Mouse (Mus musculus): ENCODE results near the gene Tll1. TPM values are rescaled to one million over a fixed set of nuclear protein-coding genes. Genes with fewer than 3 reads are reported as not detected.

Tll1 gene
- polyA plus RNA-seq, 1 experiment from 2014 or later = 2.7 TPM

DNA sequence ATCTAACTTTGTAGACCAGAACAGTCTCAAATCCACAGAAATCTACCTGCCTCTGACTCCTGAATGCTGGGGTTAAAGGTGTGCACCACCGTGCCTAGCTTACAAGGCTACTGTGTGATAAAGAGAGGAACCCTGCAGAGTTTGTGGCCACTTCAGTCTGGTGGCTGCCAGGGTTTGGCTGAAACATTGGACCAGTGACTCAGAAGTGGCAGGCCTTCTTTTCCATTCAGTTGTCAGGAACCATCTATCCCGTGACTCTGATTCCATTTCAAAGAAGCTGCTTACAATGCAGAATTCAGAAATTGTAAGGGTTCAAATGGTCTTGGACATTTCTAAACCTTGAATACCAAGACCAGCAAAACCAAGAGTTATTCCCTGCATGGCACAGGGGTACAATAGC is 12.7 kb downstream of the Tll1 start:
- Histone ChIP-seq H3K4me3 (no peak overlapping the region), H3K27ac (no peak overlapping the region)
- WGBS = 63% methylated on average over 2 of the region's 2 CpGs

DNA sequence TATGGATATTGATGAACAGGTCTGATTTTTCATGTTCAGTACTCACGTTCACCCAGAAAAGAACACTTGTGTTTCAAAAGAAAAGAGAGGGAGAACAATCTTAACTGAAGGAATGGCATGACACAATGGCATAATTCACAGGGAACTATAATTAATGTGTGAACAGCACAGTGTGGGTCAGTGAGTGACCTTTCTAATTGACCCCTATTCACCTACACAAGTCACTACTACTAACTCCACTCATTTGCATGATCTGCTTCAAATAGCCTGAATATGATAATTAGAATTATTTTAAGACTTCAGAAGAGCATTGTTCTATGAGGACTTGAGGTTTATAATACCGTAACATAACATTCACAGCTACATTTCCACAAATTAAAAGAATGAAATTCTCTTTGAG is 18.2 kb downstream of the Tll1 start:
- no peaks in the 10 kb centered on the region for H3K27me3 ChIP-seq
- H3K4me1 ChIP-seq = no peaks in the 10 kb centered on the region
- H3K27ac ChIP-seq = no peak overlapping the region
- H3K9ac ChIP-seq = no peak overlapping the region
- 90% methylated on average over 2 of the region's 2 CpGs for WGBS
- no peaks in the 10 kb centered on the region for H3K9me3 ChIP-seq
- H3K4me2 ChIP-seq = no peak overlapping the region
- H3K36me3 ChIP-seq = no peaks in the 10 kb centered on the region
- no peak overlapping the region for H3K4me3 ChIP-seq
- ATAC-seq (ENCODE audit: insufficient number of reproducible peaks, low FRiP score, low TSS enrichment, low read depth) = no peak

More for the DNA sequence above, 12.7 kb downstream of the Tll1 start:
- Histone ChIP-seq H3K9ac (no peak overlapping the region), H3K4me1 (no peaks in the 10 kb centered on the region), H3K9me3 (no peaks in the 10 kb centered on the region), H3K4me2 (no peak overlapping the region), H3K27me3 (no peaks in the 10 kb centered on the region), H3K36me3 (no peaks in the 10 kb centered on the region)
- no peak for ATAC-seq (ENCODE audit: insufficient number of reproducible peaks, low FRiP score, low TSS enrichment, low read depth)

DNA sequence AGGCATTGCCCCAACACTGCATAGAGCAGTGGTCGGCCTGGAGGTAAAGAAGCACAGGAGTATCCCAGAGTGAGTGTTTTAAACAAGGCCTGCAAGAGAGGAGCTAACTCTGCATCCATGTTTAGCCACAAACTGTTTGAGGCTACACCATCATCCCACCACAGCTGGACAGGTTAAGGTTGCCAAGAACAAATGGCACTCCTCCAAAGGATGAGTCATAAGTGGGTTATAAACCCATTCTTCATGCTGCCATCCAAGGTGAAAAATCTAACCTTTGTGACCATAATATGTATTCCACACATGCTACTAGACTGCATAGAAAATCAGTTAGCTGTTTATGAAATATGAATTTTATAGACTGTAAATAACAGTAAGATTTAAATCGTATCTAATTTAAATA is 29.1 kb downstream of the Tll1 start:
- Histone ChIP-seq H3K4me1 (no peaks in the 10 kb centered on the region), H3K4me3 (no peak overlapping the region), H3K36me3 (no peaks in the 10 kb centered on the region), H3K4me2 (no peak overlapping the region), H3K27ac (no peak overlapping the region), H3K9ac (no peak overlapping the region), H3K27me3 (no peaks in the 10 kb centered on the region), H3K9me3 (no peaks in the 10 kb centered on the region)
- ATAC-seq (ENCODE audit: insufficient number of reproducible peaks, low FRiP score, low TSS enrichment, low read depth) = no peak
- 80% methylated on average over 2 of the region's 2 CpGs for WGBS

DNA sequence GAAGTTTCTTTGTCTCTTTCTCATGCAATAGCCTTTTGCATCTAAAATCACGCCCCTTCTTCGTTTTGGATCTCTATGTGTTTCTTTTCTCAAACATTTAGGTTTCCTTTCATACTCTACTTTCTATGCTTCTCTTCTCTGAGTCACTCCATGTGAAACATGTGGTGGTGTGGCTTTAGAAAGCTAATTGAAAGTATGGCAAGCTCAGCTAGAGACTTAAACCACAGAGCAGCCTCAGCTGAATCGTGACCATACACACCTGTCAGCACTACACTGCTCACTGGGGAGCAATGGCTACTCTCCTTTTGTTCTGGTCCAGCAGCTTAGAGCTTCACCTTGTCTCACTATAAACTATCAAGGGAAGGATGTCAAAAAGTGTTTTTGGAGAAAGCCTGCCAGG is 31.2 kb downstream of the Tll1 start:
- Histone ChIP-seq H3K36me3 (no peaks in the 10 kb centered on the region), H3K4me3 (no peak overlapping the region), H3K9me3 (no peaks in the 10 kb centered on the region), H3K4me2 (no peak overlapping the region), H3K27ac (no peak overlapping the region), H3K27me3 (no peaks in the 10 kb centered on the region), H3K9ac (no peak overlapping the region), H3K4me1 (no peaks in the 10 kb centered on the region)
- 71% methylated on average over 3 of the region's 3 CpGs for WGBS
- no peak for ATAC-seq (ENCODE audit: insufficient number of reproducible peaks, low FRiP score, low TSS enrichment, low read depth)

DNA sequence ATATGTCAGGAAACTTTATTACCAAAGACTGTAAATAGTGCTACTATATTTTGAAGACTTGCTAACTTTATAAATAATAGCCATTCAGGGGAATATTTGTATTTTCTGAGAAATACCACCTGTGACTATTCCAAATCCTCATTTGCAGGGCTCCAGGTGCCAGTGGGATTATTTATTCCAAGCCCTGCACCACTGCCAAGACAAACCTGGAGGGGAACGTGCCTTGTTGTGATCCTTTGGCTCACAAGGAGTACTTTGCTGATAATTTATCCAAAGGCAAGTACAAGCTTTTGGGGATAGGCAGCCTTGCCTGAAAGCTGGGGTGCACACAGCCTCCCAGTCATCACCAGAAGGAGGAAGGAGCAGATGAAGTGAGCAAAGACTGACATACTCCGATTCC is 32.3 kb downstream of the Tll1 start:
- Histone ChIP-seq H3K27ac (no peak overlapping the region), H3K36me3 (no peaks in the 10 kb centered on the region), H3K9ac (no peak overlapping the region), H3K4me1 (no peaks in the 10 kb centered on the region), H3K4me3 (no peak overlapping the region), H3K9me3 (no peaks in the 10 kb centered on the region), H3K4me2 (no peak overlapping the region), H3K27me3 (no peaks in the 10 kb centered on the region)
- 69% methylated on average over 2 of the region's 2 CpGs for WGBS
- ATAC-seq (ENCODE audit: insufficient number of reproducible peaks, low FRiP score, low TSS enrichment, low read depth) = no peak

DNA sequence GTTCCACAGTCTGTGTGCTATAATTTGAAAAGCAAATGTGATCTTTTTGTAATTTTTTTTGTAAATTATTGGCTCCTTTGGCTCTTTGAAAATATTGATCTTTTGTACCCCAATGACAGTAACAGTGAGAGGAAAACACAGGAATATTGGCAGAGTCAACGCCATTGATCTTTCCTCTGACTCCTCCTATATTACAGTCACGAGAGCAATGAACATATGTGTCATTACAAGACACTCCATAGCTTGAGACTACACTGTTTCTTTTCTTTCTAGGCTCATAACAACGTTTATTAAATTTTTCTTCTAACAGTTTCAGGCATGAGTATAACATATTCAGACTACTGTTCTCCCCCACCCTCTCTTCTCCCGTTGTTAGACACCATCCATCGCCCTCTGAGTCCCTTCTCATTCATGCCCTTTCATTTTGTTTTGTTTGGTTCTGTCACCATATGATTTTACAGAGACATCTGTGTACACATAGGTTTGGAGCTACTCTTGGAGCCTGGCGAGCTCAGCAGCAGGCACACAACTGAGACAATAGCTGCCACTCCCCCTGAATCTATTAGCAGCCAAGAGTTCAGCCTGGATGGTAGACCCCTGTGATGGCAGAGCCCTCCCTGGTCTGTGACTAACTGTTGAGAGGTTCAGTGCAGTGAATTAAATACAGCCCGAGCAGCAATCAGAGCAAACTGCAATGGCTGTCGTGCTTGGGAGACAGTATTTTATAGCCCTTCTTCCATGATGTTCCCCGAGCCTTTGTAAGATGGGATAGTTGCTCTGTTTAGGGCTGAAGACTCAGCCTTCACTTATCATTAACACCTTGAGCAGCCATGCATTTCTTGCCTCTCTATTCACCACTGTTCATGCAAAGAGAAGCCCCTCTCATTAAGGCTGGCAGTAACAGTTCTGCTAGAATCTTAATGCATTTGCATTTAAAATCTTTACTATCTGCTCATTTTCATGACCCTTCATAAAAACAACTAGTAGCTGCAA is 52.9 kb downstream of the Tll1 start:
- Histone ChIP-seq H3K4me2 (no peak overlapping the region), H3K9ac (no peak overlapping the region), H3K27ac (no peak overlapping the region), H3K4me1 (no peaks in the 10 kb centered on the region), H3K4me3 (no peak overlapping the region), H3K27me3 (no peaks in the 10 kb centered on the region), H3K9me3 (no peaks in the 10 kb centered on the region), H3K36me3 (no peaks in the 10 kb centered on the region)
- ATAC-seq (ENCODE audit: insufficient number of reproducible peaks, low FRiP score, low TSS enrichment, low read depth) = no peak
- 66% methylated on average over 9 of the region's 9 CpGs for WGBS

DNA sequence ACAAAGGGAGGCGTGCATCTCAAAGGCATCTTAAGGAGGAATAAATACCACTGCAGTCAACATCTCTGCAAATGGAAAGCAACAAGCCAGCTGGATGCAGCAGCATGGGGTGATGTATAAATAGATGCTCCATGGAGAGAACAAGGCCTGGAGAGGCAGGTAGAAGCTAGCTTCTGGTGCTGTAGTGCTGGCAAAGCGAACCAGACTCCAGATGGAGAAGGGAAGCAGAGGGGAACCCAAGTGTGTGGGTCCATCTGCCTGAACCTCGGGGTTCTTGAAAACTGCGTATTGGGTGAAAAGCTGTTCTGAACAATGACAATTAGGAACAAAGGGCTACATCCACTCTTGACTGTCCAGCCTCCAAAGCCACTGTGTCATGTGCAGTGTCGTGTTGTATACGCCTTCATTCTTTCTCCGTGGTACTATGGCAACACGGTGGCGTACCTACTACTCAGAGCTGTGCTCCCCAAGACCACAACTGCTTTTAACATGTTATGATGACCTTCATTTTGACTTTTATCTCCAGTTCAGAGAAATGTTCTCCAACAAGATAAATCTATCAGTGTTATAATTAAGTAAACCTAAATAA is 53.8 kb downstream of the Tll1 start:
- H3K27me3 ChIP-seq = no peaks in the 10 kb centered on the region

DNA sequence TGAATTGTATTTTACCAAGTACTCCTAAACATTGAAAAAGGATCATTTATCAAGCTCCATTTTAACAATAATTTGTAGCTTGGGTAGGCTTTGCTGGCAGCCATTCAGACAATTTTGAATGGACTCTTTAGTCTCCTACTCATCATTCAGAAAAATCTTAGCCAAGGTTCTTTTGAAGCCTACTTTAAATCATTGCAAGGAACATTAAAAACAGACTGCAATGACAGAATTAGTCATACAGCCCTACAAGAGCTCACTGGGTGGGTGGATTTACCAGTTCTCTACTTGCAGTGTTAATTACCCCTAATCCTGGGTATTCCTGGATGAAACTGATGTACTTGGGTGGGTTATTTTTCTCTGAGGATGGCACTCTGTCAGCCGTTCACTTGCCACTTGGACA is 69.5 kb downstream of the Tll1 start:
- Histone ChIP-seq H3K27me3 (no peaks in the 10 kb centered on the region), H3K4me3 (no peak overlapping the region), H3K4me1 (no peaks in the 10 kb centered on the region), H3K9ac (no peak overlapping the region), H3K4me2 (no peak overlapping the region), H3K36me3 (no peaks in the 10 kb centered on the region), H3K9me3 (no peaks in the 10 kb centered on the region), H3K27ac (no peak overlapping the region)
- ATAC-seq (ENCODE audit: insufficient number of reproducible peaks, low FRiP score, low TSS enrichment, low read depth) = no peak
- WGBS = 75% methylated on average over 1 of the region's 1 CpGs

More for the DNA sequence above, 53.8 kb downstream of the Tll1 start:
- Histone ChIP-seq H3K9ac (no peak overlapping the region), H3K9me3 (no peaks in the 10 kb centered on the region), H3K4me2 (no peak overlapping the region), H3K36me3 (no peaks in the 10 kb centered on the region), H3K4me1 (no peaks in the 10 kb centered on the region), H3K4me3 (no peak overlapping the region), H3K27ac (no peak overlapping the region)
- 80% methylated on average over 9 of the region's 9 CpGs for WGBS
- ATAC-seq (ENCODE audit: insufficient number of reproducible peaks, low FRiP score, low TSS enrichment, low read depth) = no peak

DNA sequence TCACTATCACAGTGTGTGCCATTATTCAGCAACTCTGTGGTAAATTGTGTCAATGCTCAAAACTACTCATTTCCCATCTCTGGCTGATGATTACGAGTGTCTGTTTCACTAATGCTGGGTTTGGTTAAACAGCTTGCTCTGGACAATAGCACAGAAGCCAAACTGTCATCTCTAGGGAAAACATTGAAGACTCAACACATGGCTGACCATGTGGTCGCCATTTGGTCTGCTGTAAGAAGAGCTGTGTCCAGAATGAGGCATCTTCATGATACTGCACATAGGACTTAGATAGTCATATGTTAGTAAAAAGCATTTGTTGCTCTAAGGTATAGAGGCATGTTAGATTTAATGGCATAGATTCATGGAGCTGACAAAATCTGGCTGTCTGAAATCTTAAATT is 98.9 kb downstream of the Tll1 start:
- WGBS = 79% methylated on average over 2 of the region's 2 CpGs
- no peak for ATAC-seq (ENCODE audit: insufficient number of reproducible peaks, low FRiP score, low TSS enrichment, low read depth)
- Histone ChIP-seq H3K27ac (no peak overlapping the region), H3K36me3 (no peaks in the 10 kb centered on the region), H3K4me1 (no peaks in the 10 kb centered on the region), H3K27me3 (no peaks in the 10 kb centered on the region), H3K4me3 (no peak overlapping the region), H3K9me3 (no peaks in the 10 kb centered on the region), H3K9ac (no peak overlapping the region), H3K4me2 (no peak overlapping the region)

DNA sequence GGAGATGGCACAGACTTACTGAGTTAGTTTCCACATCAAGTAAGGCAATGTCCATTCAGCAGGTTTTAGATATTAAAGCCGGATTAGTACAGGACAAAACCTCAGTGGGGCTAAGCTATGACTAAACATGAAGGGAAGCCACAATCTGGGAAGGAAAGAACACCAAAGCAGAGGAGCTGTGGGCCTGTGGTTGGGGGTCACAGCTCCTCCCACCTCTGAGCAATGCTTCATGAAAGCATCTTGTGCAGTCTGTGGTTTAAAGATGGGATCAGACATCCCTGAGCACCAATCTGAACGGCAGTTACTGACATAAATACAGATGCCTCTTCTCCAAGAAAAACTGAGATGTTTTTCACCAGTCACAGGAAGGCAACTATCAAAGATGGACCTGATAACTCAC is 132.7 kb downstream of the Tll1 start:
- Histone ChIP-seq H3K4me3 (no peak overlapping the region), H3K36me3 (no peaks in the 10 kb centered on the region), H3K27me3 (no peaks in the 10 kb centered on the region), H3K9me3 (no peaks in the 10 kb centered on the region), H3K9ac (no peak overlapping the region), H3K4me1 (no peaks in the 10 kb centered on the region), H3K27ac (no peak overlapping the region), H3K4me2 (no peak overlapping the region)
- 70% methylated on average over 2 of the region's 2 CpGs for WGBS
- ATAC-seq (ENCODE audit: insufficient number of reproducible peaks, low FRiP score, low TSS enrichment, low read depth) = no peak

DNA sequence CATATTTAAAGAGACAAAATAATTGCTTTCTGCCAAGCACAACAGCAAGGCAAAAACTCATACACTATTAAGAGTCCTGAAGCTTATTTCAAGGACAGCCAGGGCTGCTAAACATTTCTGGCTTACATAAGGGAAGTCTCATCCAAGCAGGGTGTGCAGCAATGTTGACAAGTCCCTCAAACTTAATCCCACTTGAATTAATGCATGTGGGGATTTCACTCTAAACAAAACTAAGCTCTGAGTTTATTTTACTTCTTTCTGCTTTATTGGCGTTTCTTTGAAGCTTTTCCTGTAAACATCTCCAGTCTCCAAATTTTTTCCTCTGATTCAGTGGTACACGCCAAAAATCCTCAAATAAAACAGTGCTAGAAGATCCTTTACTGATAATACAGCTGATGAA is 146.2 kb downstream of the Tll1 start:
- 44% methylated on average over 2 of the region's 2 CpGs for WGBS
- no peak for ATAC-seq (ENCODE audit: insufficient number of reproducible peaks, low FRiP score, low TSS enrichment, low read depth)
- H3K4me1 ChIP-seq = no peaks in the 10 kb centered on the region
- H3K27me3 ChIP-seq = no peaks in the 10 kb centered on the region
- no peak overlapping the region for H3K4me2 ChIP-seq
- H3K9me3 ChIP-seq = no peaks in the 10 kb centered on the region
- H3K27ac ChIP-seq = no peak overlapping the region
- no peak overlapping the region for H3K9ac ChIP-seq
- H3K4me3 ChIP-seq = no peak overlapping the region
- no peaks in the 10 kb centered on the region for H3K36me3 ChIP-seq

DNA sequence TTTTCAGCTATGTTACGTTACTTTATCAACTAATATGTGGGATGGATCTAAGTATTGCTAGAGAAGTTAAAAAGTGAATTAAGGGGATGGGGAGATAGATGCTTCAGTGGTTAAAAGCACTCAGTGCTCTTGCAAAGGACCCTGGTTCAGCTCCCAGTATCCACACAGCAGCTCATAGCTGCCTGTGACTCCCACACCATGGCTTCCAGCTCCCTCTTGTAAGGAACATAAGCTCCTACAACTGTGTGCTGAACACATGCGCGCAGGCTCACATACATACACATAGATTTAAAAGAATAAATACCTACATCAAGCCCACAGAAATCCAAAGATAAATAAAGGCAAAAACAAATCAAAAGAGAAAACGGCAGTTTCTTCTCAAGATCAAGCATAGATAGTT is 148.5 kb downstream of the Tll1 start:
- Histone ChIP-seq H3K27me3 (no peaks in the 10 kb centered on the region), H3K27ac (no peak overlapping the region), H3K4me2 (no peak overlapping the region), H3K4me1 (no peaks in the 10 kb centered on the region), H3K36me3 (no peaks in the 10 kb centered on the region), H3K9me3 (no peaks in the 10 kb centered on the region), H3K4me3 (no peak overlapping the region), H3K9ac (no peak overlapping the region)
- 80% methylated on average over 4 of the region's 4 CpGs for WGBS
- ATAC-seq (ENCODE audit: insufficient number of reproducible peaks, low FRiP score, low TSS enrichment, low read depth) = no peak
